Mouse (Mus musculus) small intestine, adult 2 months (tissue): ENCODE measurements around the gene Nt5c2. TPM values are rescaled to one million over a fixed set of nuclear protein-coding genes. Genes with fewer than 3 reads are reported as not detected.
A peak's percentile ranks its signal among the peaks of the same experiment; 100 is the strongest.

Experiments used
- H3K27ac ChIP-seq: fragments of 200-500 bp; 2 replicates; pipeline ENCODE4 v1.5.1; 2012; ENCODE audit warnings: low read depth, low read length, control low read depth, inconsistent platforms; ENCODE audit not compliant: insufficient read depth
- H3K27me3 ChIP-seq: fragments of 200-500 bp; 2 replicates; pipeline ENCODE4 v1.6.1; 2012; ENCODE audit warnings: mild to moderate bottlenecking, moderate library complexity, low read length, inconsistent platforms; ENCODE audit not compliant: control insufficient read depth, insufficient read depth
- H3K36me3 ChIP-seq: fragments of 200-500 bp; 2 replicates; pipeline ENCODE4 v1.6.1; 2012; ENCODE audit warnings: mild to moderate bottlenecking, low read length, control low read depth, inconsistent platforms; ENCODE audit not compliant: control insufficient read depth, insufficient read depth
- H3K4me1 ChIP-seq: fragments of 200-500 bp; 2 replicates; pipeline ENCODE4 v1.6.1; 2012; ENCODE audit warnings: low read length, inconsistent platforms, mixed read lengths; ENCODE audit not compliant: control insufficient read depth, insufficient read depth, insufficient read length
- H3K4me3 ChIP-seq: fragments of 200-500 bp; 2 replicates; pipeline ENCODE4 v1.5.1; 2012; ENCODE audit warnings: low read depth, mild to moderate bottlenecking, control low read depth, inconsistent platforms, low read length, moderate library complexity
- CTCF ChIP-seq: fragments of 200-500 bp; IDR thresholded peaks from 2 replicates; pipeline ENCODE4 v1.5.1; 2012; ENCODE audit warnings: low read depth, mild to moderate bottlenecking, control low read depth, inconsistent platforms, low read length, moderate library complexity, mixed read lengths; ENCODE audit not compliant: insufficient replicate concordance, insufficient read length; ENCODE audit errors: extremely low read depth
- POLR2A ChIP-seq: fragments of 200-500 bp; IDR thresholded peaks from 2 replicates; pipeline ENCODE4 v1.6.1; 2012; ENCODE audit warnings: low read depth, mild to moderate bottlenecking, control low read depth, inconsistent platforms, low read length, moderate library complexity
- WGBS: fragments of 180-500 bp; shearing (Covaris S2); methylation state at CpG from one replicate; pipeline ENCODE4 v1.1.7; 2018; 5-methylcytosine and 5-hydroxymethylcytosine counted together
- polyA plus RNA-seq: library from polyadenylated mRNA; depleted of rRNA; stranded (reverse); fragments of >200 nt; gene quantifications from 2 replicates; pipeline ENCODE4 v1.2.3, GENCODE M21; 2012

The Nt5c2 gene
- polyA plus RNA-seq, 1 experiment = 6.1 TPM

DNA sequence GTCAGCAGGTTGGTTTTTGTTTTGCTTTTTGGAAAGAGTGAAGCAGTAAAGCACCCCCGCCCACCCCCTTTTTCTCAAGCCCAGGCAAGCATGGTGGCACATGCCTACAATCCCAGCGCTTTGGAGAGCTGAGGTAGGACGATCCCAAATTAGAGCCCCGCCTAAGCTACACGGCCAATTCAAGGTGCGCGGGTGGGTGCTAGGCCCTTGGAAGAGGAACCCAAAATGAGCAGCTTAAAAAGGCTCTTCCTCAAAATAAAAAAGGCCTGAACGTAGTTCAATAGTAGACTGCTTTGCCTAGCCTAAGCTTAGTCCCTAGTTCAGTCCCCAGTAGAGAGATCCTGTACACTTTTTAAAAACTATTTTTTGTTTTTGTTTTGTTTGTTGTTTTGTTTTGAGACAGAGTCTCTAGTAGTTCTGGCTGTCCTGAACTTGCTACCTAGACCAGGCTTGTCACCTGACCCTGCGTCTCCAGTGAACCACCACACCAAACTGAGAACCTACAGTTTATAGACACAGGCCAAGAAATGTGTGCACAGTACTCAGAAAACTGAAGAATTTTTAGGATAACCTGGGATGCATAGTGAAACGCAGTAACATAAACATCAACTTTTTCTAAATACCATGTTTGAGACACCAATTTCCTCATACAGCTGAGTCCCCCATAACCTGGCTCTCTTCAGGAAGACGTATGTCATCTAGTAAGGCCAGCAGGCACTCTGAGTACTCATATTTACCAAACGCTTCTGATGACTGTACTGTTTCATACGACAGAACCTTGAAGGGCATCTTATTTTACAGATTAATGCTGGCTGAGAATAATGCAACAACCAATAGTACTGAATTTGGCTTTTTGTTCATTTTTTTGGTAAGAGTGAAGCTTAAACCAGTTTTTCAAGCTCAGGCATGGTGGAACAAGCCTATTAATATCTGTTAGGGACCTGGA, 54.6 kb downstream of the Nt5c2 start:
- Histone ChIP-seq H3K27me3 (no peaks in the 10 kb centered on the region), H3K36me3 (no peaks in the 10 kb centered on the region), H3K4me1 (0 out of 2 replicates have a peak, but pooled peaks cover 2% of the 10 kb centered on the region), H3K4me3 (peak overlapping the region; percentile 16; the same call in 1 of the 2 replicates), H3K27ac (no peak overlapping the region; the same call in 1 of the 2 replicates)
- no peak for TF ChIP-seq CTCF
- TF ChIP-seq POLR2A = no peak
- WGBS = 86% methylated on average over 13 of the region's 13 CpGs

DNA sequence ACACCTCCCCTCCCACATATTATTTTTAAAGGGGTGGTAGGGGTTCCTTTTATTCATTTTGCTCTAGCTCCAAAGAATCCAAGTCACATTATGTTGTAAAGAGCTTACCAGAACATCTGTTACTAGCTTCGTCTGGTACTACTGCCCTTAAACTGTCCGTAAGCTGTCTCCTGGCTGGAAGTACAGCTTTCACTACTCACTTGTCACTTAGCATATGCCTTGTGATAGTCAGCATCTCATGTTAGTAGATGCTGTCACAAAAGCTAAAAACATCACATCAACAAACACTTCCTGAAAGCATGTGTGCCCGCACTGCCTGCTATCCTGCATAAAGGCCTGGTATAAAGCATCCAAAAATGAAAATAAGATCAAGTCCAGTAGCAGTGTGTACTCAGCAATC, 55.4 kb downstream of the Nt5c2 start:
- Histone ChIP-seq H3K4me3 (no peak overlapping the region), H3K4me1 (0 out of 2 replicates have a peak, but pooled peaks cover 2% of the 10 kb centered on the region), H3K36me3 (no peaks in the 10 kb centered on the region), H3K27me3 (no peaks in the 10 kb centered on the region), H3K27ac (no peak overlapping the region)
- WGBS = 94% methylated on average over 3 of the region's 3 CpGs
- TF ChIP-seq CTCF = no peak
- TF ChIP-seq POLR2A = no peak

DNA sequence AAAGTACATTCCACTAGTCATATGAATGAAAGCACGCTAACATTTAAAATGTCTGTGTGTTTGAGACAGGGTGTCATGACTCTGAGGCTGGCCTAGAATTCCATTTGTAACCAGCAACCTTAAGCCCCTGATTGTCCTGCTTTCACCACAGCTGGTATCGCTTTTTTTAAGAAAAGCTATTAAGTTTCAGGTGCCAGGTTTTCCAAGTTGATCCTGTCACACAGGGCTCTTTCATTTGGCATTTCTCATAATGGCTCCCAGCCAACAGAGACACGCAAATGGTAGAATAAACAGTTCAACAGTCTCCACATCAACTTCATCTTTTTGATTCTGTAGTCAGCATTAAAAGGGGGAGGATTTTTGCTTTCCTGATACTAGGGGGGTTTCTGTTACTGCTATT, 56.4 kb downstream of the Nt5c2 start:
- Histone ChIP-seq H3K4me3 (no peak overlapping the region), H3K36me3 (no peaks in the 10 kb centered on the region), H3K27ac (no peak overlapping the region), H3K27me3 (no peaks in the 10 kb centered on the region), H3K4me1 (0 out of 2 replicates have a peak, but pooled peaks cover 2% of the 10 kb centered on the region)
- WGBS = 60% methylated on average over 3 of the region's 3 CpGs
- TF ChIP-seq POLR2A = no peak
- TF ChIP-seq CTCF = no peak

DNA sequence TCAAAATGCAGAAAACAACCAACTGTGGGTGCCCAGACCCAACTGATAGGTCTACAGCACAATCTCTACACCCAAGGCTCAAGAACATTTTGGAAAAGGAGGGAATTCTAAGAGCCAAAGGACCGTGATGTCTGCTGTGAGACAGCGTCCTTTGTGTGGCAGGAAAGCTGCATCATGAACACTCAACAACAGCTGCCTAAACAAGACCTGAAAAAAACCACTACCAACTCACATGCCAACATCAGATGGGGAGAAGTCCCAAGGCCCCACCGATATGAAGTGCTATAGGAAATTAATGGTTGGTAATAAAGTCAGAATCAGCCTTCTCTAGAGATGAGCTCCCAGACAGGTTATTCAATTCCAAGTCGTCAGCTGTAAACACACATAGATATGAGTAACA, 57.0 kb downstream of the Nt5c2 start:
- no peaks in the 10 kb centered on the region for H3K27me3 ChIP-seq
- H3K4me1 ChIP-seq = 0 out of 2 replicates have a peak, but pooled peaks cover 2% of the 10 kb centered on the region
- 73% methylated on average over 4 of the region's 4 CpGs for WGBS
- no peak overlapping the region for H3K4me3 ChIP-seq
- no peaks in the 10 kb centered on the region for H3K36me3 ChIP-seq
- no peak for TF ChIP-seq CTCF
- TF ChIP-seq POLR2A = no peak
- H3K27ac ChIP-seq = no peak overlapping the region

DNA sequence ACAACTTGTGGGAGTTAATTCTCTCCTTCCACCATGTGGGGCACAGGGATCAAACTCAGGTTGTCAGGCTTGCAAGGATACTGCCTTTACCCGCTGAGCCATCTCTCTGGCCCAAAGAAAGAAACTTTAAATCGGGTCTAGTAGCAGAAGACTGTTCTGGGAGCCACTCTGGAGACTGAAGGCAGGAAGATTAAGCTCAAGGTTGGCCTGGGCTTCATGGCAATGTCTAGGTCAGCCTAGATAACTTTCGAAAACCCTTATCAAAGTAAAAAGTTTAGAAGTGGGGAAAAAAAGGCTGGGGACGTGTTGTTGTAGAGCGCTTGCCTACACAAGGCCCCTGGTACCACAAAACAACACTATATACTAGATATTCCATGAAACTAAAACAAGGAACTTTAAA, 58.0 kb downstream of the Nt5c2 start:
- Histone ChIP-seq H3K36me3 (no peaks in the 10 kb centered on the region), H3K4me1 (0 out of 2 replicates have a peak, but pooled peaks cover 2% of the 10 kb centered on the region), H3K4me3 (no peak overlapping the region), H3K27ac (no peak overlapping the region), H3K27me3 (no peaks in the 10 kb centered on the region)
- TF ChIP-seq POLR2A (no peak), CTCF (no peak)
- 86% methylated on average over 5 of the region's 5 CpGs for WGBS

DNA sequence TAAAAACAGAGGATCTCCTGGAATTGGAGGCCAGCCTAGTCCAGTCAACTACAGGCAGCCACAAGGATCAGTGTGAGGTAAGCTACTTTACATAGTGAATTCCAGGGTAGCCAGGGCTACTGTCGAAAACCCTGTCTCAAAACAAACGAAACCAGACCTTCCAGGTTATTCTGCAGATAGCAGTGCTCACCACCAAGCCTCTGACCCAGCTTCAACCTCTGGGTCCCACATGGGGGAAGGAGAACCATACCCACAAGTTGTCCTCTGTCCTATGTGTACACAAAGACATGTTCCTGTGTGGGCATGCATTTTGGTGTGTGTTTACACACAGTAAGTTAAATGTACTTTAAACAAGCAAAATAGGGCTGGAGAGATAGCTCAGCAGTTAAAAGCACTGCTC, 58.5 kb downstream of the Nt5c2 start:
- 59% methylated on average over 2 of the region's 2 CpGs for WGBS
- Histone ChIP-seq H3K27me3 (no peaks in the 10 kb centered on the region), H3K4me1 (0 out of 2 replicates have a peak, but pooled peaks cover 2% of the 10 kb centered on the region), H3K36me3 (no peaks in the 10 kb centered on the region), H3K4me3 (no peak overlapping the region), H3K27ac (no peak overlapping the region)
- TF ChIP-seq POLR2A = no peak
- no peak for TF ChIP-seq CTCF

DNA sequence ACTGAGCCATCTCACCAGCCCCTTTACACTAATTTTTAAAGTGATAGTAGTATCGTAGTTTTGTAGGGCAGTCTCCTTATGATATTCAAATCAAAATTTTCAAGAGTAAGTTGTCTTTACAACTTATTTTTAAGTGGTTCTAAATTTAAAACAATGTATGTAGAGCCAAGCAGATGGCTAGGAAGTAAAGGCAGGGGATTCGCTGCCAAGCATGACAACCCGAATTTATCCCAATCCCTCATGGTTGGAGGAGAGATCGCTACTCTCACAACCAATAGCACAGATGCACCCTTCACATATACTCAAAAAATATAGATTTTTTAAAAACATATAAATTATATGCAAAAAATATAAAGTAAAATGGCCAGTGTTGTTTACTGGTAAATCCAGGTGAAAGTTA, 59.3 kb downstream of the Nt5c2 start:
- H3K36me3 ChIP-seq = peaks cover 1% of the 10 kb centered on the region; the same call in 1 of the 2 replicates
- TF ChIP-seq POLR2A (no peak), CTCF (no peak)
- no peak overlapping the region for H3K27ac ChIP-seq
- WGBS = 98% methylated on average over 4 of the region's 4 CpGs
- no peaks in the 10 kb centered on the region for H3K27me3 ChIP-seq
- H3K4me3 ChIP-seq = no peak overlapping the region
- H3K4me1 ChIP-seq = no peaks in the 10 kb centered on the region
